Mouse (Mus musculus): ENCODE measurements around the gene Klf11. TPM values are rescaled to one million over a fixed set of nuclear protein-coding genes. Genes with fewer than 3 reads are reported as not detected.

Gene Klf11
- polyA plus RNA-seq, 1 experiment from 2014 or later: 19.1 TPM

DNA sequence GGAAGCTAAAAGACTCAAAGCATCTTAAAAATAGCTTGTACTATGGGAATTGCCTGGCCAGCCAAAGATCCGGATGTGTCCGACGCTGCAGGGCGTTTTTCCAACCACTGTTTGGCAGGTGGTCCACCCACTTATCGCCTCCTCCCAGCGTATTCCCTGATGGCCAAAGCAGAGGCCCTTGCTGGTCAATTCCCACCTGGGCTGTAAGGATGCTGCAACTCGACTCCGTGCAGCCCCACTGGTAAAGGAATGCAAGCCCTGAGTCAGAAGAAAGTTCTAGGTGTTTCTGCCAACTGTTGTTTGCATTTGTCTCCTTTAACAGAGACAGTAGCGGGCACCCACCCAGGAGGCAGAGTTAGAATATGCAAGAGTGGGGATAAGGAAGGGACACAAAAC is 29.0 kb downstream of the Klf11 start:
- Histone ChIP-seq H3K4me2 (ENCODE audit: low read length) (peak overlapping the region; percentile 87), H3K9me3 (ENCODE audit: control insufficient read depth, low read length) (no peaks in the 10 kb centered on the region), H3K4me1 (replicated peaks; ENCODE audit: control insufficient read depth, insufficient read depth, low read length) (peaks cover 20% of the 10 kb centered on the region), H3K36me3 (ENCODE audit: control insufficient read depth, insufficient read depth) (no peaks in the 10 kb centered on the region), H3K9ac (replicated peaks; ENCODE audit: low read depth, low read length) (peak overlapping the region; percentile 73; the same call in 1 of the 2 replicates), H3K4me3 (replicated peaks; ENCODE audit: low read length) (peak overlapping the region; percentile 69), H3K27ac (ENCODE audit: low read length) (no peak overlapping the region), H3K27me3 (replicated peaks; ENCODE audit: control insufficient read depth, insufficient read depth, low read length) (no peaks in the 10 kb centered on the region; the same call in 1 of the 2 replicates)
- ATAC-seq: no peak
- 24% methylated on average over 9 of the region's 9 CpGs for WGBS

DNA sequence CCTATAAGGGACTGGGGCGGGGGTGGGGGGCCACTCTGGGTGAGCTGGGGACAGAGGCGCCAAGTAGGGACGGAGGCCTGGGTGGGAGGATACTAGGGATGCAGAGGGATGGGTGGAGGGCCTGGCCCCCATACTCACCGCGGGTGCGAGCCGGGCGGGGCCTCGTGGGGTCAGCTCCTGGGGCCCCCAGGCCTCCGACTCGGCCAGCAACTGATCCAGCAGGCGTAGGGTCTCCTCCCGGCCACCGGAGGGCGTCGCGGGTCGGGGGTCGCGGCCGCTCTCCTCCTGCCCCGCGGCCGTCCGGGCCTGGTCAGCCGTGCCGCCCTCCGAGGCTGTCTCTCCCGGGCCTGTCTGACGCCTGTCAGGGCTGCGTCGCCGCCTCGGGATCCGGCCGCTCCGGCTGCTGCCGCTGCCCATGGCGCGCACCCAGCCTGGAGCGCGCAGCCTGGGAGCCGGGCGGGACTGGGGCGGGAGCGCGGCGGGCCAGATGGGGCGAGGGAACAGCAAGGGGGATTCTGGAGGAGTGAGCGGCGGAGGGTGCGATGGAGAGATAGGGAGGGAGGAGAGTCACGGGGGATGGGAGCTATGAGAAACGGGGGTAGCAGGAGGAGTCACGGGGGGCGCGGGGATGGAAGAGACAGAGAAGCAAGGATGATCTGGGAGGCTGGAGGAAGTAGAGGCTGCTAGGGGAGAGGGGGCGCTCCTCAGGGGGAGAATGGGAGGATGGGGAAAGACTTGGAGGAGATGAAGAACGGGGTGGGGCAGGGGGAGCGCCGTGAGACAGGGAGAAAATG is 29.6 kb downstream of the Klf11 start:
- H3K4me3 ChIP-seq (replicated peaks; ENCODE audit: low read length): peak overlapping the region; percentile 69
- peak overlapping the region; percentile 87 for H3K4me2 ChIP-seq (ENCODE audit: low read length)
- no peaks in the 10 kb centered on the region for H3K36me3 ChIP-seq (ENCODE audit: control insufficient read depth, insufficient read depth)
- WGBS: 2% methylated on average over 60 of the region's 61 CpGs
- H3K9me3 ChIP-seq (ENCODE audit: control insufficient read depth, low read length): no peaks in the 10 kb centered on the region
- ATAC-seq: peak; percentile 85
- H3K27me3 ChIP-seq (replicated peaks; ENCODE audit: control insufficient read depth, insufficient read depth, low read length): no peaks in the 10 kb centered on the region; the same call in 1 of the 2 replicates
- H3K9ac ChIP-seq (replicated peaks; ENCODE audit: low read depth, low read length): peak overlapping the region; percentile 73
- H3K4me1 ChIP-seq (replicated peaks; ENCODE audit: control insufficient read depth, insufficient read depth, low read length): peaks cover 20% of the 10 kb centered on the region
- no peak overlapping the region for H3K27ac ChIP-seq (ENCODE audit: low read length)

DNA sequence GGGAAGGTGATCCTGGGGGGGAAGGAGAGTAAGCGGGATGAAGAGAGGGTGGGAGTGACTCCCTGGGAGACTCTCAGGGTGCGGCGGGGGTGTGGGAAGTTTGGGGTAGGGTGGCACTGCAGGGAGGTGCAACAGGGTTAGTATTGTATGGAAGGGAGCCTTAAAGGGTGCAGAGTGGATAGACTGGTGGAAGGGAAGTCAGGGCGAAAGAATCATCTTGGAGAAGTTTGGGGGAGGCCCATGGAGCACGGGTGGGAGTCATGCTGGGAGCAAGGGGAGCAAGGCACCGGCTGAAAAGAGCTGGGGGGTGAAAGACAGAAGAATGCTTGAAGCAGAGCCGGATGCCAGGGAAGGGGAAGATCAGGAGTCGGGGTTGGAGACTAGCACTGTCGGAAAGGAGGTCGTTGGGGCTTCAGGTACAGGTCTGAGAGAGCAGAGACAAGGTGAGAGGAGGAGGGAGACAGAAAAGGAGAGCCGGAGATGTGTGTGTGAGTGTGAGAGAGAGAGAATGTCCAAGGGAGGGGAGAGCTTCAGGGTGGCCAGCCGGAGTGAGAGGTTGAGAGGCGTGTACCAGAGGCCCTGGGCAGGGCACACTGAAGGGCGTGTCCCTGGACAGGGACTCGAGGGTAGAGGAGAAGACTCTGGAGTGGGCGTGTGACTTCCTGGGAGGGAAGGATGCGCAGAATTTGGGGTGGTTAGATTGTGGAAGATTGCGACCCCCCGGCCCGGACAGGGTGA is 30.4 kb downstream of the Klf11 start, which contains the start of gene Cys1:
Gene Cys1, minus strand, starts transcription at position 528 of the 738 bp plus-strand sequence.
- 5% methylated on average over 20 of the region's 20 CpGs for WGBS
- H3K9ac ChIP-seq (replicated peaks; ENCODE audit: low read depth, low read length): peak within 1 kb of the TSS; percentile 73
- ATAC-seq: peak; percentile 44
- H3K9me3 ChIP-seq (ENCODE audit: control insufficient read depth, low read length): no peaks in the 10 kb centered on the region
- H3K36me3 ChIP-seq (ENCODE audit: control insufficient read depth, insufficient read depth): no peaks in the 10 kb centered on the region
- peaks cover 20% of the 10 kb centered on the region for H3K4me1 ChIP-seq (replicated peaks; ENCODE audit: control insufficient read depth, insufficient read depth, low read length)
- H3K4me2 ChIP-seq (ENCODE audit: low read length): peak within 1 kb of the TSS; percentile 87
- H3K27ac ChIP-seq (ENCODE audit: low read length): no peak within 1 kb of the TSS
- peak within 1 kb of the TSS; percentile 69 for H3K4me3 ChIP-seq (replicated peaks; ENCODE audit: low read length)
- H3K27me3 ChIP-seq (replicated peaks; ENCODE audit: control insufficient read depth, insufficient read depth, low read length): no peaks in the 10 kb centered on the region; the same call in 1 of the 2 replicates

DNA sequence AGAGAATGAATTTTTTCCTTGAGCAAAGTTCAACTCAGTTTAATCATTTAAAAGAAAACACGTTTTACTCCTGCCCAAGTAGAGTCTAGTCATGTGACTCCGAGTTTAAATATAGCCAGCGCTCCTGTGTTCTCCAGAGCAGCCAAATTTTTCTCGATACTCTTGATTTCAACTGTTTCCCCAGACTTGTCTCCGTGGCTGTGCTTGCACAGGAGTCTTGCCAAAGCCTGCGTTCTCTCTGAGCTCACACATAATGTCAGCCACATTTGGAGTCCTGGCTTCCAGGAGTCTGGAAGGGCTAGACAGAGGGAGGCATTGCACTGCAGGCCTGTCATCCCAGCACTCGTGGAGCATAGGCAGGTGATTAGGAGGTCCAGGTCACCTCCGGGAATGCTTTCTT is 31.5 kb downstream of the Klf11 start:
- H3K27ac ChIP-seq (ENCODE audit: low read length): no peak overlapping the region
- H3K9ac ChIP-seq (replicated peaks; ENCODE audit: low read depth, low read length): no peak overlapping the region
- H3K4me2 ChIP-seq (ENCODE audit: low read length): no peak overlapping the region
- no peak for ATAC-seq
- H3K9me3 ChIP-seq (ENCODE audit: control insufficient read depth, low read length): no peaks in the 10 kb centered on the region
- peaks cover 20% of the 10 kb centered on the region for H3K4me1 ChIP-seq (replicated peaks; ENCODE audit: control insufficient read depth, insufficient read depth, low read length)
- no peak overlapping the region for H3K4me3 ChIP-seq (replicated peaks; ENCODE audit: low read length)
- no peaks in the 10 kb centered on the region for H3K36me3 ChIP-seq (ENCODE audit: control insufficient read depth, insufficient read depth)
- no peaks in the 10 kb centered on the region; the same call in 1 of the 2 replicates for H3K27me3 ChIP-seq (replicated peaks; ENCODE audit: control insufficient read depth, insufficient read depth, low read length)
- WGBS: 42% methylated on average over 8 of the region's 8 CpGs

DNA sequence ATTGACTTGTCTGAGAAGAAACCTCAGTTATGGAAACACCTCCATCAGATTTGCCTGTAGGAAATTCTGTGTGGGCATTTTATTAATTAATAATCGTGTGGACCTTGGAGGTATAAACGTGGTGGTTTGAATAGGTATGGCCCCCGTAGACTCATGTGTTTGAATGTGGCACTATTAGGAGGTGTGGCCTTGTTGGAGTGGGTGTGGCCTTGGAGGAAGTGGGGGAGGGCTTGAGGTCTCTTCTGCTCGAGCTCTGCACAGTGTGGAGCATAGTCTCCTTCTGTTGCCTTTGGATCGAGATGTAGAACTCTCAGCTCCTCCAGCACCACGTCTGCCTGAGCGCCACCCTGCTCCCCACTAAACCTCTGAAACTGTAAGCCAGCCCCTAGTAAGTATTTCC is 32.4 kb downstream of the Klf11 start:
- ATAC-seq: no peak
- H3K27me3 ChIP-seq (replicated peaks; ENCODE audit: control insufficient read depth, insufficient read depth, low read length): no peaks in the 10 kb centered on the region; the same call in 1 of the 2 replicates
- 66% methylated on average over 7 of the region's 7 CpGs for WGBS
- no peak overlapping the region for H3K27ac ChIP-seq (ENCODE audit: low read length)
- H3K4me1 ChIP-seq (replicated peaks; ENCODE audit: control insufficient read depth, insufficient read depth, low read length): peaks cover 20% of the 10 kb centered on the region
- H3K9ac ChIP-seq (replicated peaks; ENCODE audit: low read depth, low read length): no peak overlapping the region
- H3K9me3 ChIP-seq (ENCODE audit: control insufficient read depth, low read length): no peaks in the 10 kb centered on the region
- H3K4me3 ChIP-seq (replicated peaks; ENCODE audit: low read length): no peak overlapping the region
- H3K4me2 ChIP-seq (ENCODE audit: low read length): no peak overlapping the region
- H3K36me3 ChIP-seq (ENCODE audit: control insufficient read depth, insufficient read depth): no peaks in the 10 kb centered on the region

DNA sequence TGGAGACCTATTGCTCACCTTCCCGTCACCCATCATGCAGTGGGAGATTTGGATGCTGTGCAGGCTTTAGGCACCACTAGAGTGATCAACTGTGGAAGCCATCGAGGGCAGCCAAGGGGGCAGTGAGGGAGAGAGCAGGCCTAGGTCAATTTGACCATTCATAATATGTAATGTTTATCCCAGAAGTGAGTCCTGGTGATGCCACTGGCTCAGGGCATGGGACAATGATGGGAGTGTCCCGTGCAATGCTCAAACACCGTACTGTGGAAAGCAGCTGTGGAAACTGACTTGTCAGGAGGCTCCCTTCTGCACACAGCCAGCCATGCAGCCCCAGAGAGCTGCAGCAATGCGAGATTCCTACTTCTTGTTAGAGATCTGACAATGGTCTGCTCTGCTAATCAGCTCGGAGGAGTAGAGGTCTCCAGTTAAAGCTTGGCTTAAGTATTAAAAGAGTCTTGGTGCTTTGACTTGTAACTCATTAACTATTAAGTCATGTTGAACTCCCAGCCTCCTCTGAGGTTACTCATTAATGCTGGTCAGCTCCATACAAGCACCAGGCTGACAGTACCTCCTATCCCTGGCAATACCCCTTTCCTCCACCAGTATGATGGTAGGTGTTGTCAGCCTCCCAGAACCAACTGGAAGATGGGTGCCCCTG is 35.1 kb downstream of the Klf11 start:
- H3K27ac ChIP-seq (ENCODE audit: low read length): no peak overlapping the region
- WGBS: 72% methylated on average over 6 of the region's 6 CpGs
- no peak overlapping the region for H3K4me3 ChIP-seq (replicated peaks; ENCODE audit: low read length)
- H3K27me3 ChIP-seq (replicated peaks; ENCODE audit: control insufficient read depth, insufficient read depth, low read length): no peaks in the 10 kb centered on the region; the same call in 1 of the 2 replicates
- no peaks in the 10 kb centered on the region for H3K36me3 ChIP-seq (ENCODE audit: control insufficient read depth, insufficient read depth)
- no peak overlapping the region for H3K4me2 ChIP-seq (ENCODE audit: low read length)
- no peak overlapping the region for H3K9ac ChIP-seq (replicated peaks; ENCODE audit: low read depth, low read length)
- no peaks in the 10 kb centered on the region for H3K9me3 ChIP-seq (ENCODE audit: control insufficient read depth, low read length)
- ATAC-seq: no peak
- H3K4me1 ChIP-seq (replicated peaks; ENCODE audit: control insufficient read depth, insufficient read depth, low read length): peaks cover 10% of the 10 kb centered on the region

DNA sequence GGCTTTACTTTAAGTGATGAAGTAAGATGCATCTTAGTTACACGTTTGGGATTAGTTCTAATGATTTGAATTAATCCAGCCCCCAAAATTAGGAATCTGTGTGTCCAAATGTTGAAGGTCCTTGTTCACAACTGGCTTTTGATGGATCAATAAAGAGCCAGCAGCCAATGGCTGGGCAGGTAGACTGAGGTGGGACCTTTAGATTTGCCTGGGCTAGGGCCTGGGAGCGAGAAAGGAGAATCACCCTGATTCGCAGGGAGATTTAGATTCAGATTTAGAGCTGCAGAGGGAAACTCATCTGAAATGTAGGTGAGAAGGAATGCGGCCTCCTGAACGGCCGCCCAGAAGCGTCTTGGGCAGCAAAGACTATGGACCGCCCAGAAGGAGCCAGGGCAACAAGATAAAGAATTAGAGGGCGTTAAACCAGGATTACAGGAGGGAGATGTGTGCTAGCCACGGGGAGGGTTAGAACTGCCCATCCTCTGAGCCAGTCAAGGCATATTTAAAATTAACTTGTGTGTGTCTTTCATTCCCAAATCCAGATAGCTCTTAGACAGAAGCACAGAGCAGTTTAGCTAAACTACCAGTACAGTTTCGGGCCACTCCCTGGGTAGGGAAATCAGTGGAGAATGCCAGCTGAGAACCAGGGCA is 35.7 kb downstream of the Klf11 start:
- WGBS: 79% methylated on average over 11 of the region's 11 CpGs
- no peak for ATAC-seq
- H3K9me3 ChIP-seq (ENCODE audit: control insufficient read depth, low read length): no peaks in the 10 kb centered on the region
- H3K27ac ChIP-seq (ENCODE audit: low read length): no peak overlapping the region
- H3K4me2 ChIP-seq (ENCODE audit: low read length): no peak overlapping the region
- H3K36me3 ChIP-seq (ENCODE audit: control insufficient read depth, insufficient read depth): no peaks in the 10 kb centered on the region
- H3K4me3 ChIP-seq (replicated peaks; ENCODE audit: low read length): no peak overlapping the region
- no peaks in the 10 kb centered on the region; the same call in 1 of the 2 replicates for H3K27me3 ChIP-seq (replicated peaks; ENCODE audit: control insufficient read depth, insufficient read depth, low read length)
- peaks cover 4% of the 10 kb centered on the region for H3K4me1 ChIP-seq (replicated peaks; ENCODE audit: control insufficient read depth, insufficient read depth, low read length)
- no peak overlapping the region for H3K9ac ChIP-seq (replicated peaks; ENCODE audit: low read depth, low read length)

DNA sequence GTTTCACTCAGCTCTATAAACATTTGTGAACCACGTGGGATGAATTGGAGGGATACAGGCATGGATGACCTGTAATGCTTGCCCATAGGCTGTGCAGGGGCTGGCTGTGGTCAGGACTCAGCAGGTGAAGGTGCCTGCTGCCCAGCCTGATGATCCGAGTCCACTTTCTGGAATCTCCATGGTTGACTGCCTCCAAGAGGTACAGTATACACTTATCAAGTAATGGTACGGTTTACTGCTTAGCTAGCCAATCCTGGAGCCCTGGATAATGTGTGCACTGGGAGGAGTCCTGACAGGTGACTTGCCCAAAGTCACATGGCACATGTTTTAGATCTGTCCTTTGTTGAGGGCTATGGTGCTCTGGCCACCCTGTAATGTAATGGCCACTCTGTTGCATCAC is 39.3 kb downstream of the Klf11 start:
- Histone ChIP-seq H3K4me1 (replicated peaks; ENCODE audit: control insufficient read depth, insufficient read depth, low read length) (no peaks in the 10 kb centered on the region), H3K27ac (ENCODE audit: low read length) (no peak overlapping the region), H3K9ac (replicated peaks; ENCODE audit: low read depth, low read length) (no peak overlapping the region), H3K27me3 (replicated peaks; ENCODE audit: control insufficient read depth, insufficient read depth, low read length) (no peaks in the 10 kb centered on the region), H3K36me3 (ENCODE audit: control insufficient read depth, insufficient read depth) (no peaks in the 10 kb centered on the region), H3K9me3 (ENCODE audit: control insufficient read depth, low read length) (no peaks in the 10 kb centered on the region), H3K4me2 (ENCODE audit: low read length) (no peak overlapping the region), H3K4me3 (replicated peaks; ENCODE audit: low read length) (no peak overlapping the region)
- no peak for ATAC-seq
- WGBS: 88% methylated on average over 3 of the region's 3 CpGs
